Mouse (Mus musculus): ENCODE results near the gene Frmd8. TPM values are rescaled to one million over a fixed set of nuclear protein-coding genes. Genes with fewer than 3 reads are reported as not detected.

Frmd8 gene
- total RNA-seq, 1 experiment: 35.7 TPM

DNA sequence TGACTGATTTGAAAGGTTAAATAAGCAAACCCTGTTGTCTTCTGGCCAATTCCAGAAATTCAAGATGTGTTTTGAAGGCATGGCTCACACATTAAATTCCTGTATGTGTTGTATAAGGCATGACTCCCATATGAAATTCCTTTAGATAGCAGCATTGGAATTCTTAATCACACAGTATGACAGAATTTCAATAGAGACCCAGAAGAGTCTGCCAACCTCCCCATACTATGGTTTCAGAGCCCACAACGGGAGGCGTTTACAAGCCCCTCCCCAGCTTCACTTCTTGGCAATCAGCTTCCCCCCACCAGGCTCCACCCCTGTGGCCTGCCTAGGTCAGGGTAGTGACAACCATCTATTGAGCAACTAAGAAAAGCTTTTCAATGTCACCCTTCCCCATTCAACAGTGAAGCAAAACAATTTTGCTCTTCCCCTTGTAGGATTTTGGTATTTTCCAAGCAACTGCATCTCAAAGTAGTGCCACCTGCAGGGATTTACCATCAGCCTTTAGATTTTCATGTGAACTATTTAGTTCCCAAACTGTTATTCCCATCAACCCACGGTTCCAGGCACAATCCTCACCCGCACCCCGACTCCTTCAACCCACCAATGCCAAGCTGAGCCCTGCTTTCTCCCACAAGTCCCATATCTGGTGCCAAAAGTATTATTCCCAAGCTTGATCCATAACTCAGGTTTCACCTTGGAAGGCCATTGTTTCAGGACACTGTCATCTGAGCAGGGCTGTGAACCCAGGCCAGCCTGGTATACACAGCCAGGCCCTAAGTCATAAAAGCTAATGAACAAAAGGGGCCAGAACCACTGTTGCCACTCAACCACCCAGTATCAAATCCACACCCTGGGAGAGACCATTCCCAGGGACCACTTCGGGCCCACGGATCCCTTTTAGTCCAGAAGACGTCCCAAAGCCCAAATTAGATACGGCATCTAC, 32.0 kb downstream of the Frmd8 start:
- Histone ChIP-seq H3K9ac (ENCODE audit: insufficient read depth, low read depth, low read length, poor library complexity, severe bottlenecking) (peak overlapping the region; percentile 91), H3K4me1 (ENCODE audit: control insufficient read depth in 2 of 2, insufficient read depth in 2 of 2, low read length in 2 of 2, poor library complexity in 1 of 2) (peaks cover 2 to 14% of the 10 kb centered on the region in 2 experiments; a peak in 2 of 4 replicates)
- TF ChIP-seq ZNF384 (IDR thresholded peaks at IDR 0.05; ENCODE audit: low read depth, low read length) (no peak), HCFC1 (IDR thresholded peaks at IDR 0.05; ENCODE audit: borderline replicate concordance, insufficient read depth, low read length) (peak; percentile 54; the same call in 1 of the 2 replicates), CHD2 (IDR thresholded peaks at IDR 0.05; ENCODE audit: low read depth, low read length) (peak; percentile 55)

DNA sequence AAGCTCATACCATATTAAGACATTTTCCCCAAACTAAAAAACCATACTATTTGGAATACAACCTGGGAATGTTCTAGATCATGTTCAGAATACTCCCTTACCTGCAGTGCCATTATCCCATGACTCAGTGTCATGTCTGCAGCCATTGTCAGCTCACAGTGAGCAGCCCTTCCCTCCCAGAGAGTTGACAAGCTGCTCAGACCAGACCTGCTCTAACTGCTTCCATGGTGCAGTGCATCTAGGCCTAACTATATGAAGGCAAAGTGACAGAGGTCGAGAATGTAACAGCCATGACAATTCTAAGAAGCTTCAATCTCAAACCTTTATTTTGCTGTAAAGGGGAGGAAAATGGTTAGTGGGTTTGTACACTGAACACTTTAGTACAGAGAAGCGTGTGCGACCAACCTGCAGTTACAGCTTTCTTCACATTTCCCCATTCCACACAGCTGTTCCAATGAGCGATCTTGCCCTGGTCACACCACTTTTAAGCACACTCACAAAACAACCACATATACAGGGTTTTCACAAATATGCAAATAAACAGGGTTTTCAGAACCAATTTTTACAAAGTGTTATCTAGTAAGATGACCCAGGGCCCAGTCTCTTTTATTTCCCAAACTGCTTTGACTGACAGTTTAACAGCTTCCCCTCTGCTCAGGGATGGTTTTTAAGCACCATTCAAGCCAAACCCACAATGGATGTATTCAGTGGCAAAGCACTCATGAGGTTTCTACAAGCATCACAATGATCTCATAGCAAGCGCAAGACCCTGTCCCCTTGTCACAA, 32.9 kb downstream of the Frmd8 start:
- peak overlapping the region in 1 of 2 experiments; percentile 70; a peak in 2 of 4 replicates for H3K4me3 ChIP-seq (ENCODE audit: insufficient read depth in 1 of 2, low read depth in 1 of 2, low read length in 2 of 2, poor library complexity in 1 of 2, severe bottlenecking in 1 of 2)
- H3K9ac ChIP-seq (ENCODE audit: insufficient read depth, low read depth, low read length, poor library complexity, severe bottlenecking): 0 out of 2 replicates have a peak overlapping the region, but pooled peaks have one; percentile 2
- TF ChIP-seq HCFC1 (IDR thresholded peaks at IDR 0.05; ENCODE audit: borderline replicate concordance, insufficient read depth, low read length) (no peak), ZNF384 (IDR thresholded peaks at IDR 0.05; ENCODE audit: low read depth, low read length) (no peak), ZC3H11A (IDR thresholded peaks at IDR 0.05; ENCODE audit: borderline replicate concordance, low read depth, low read length) (no peak), CHD2 (IDR thresholded peaks at IDR 0.05; ENCODE audit: low read depth, low read length) (no peak), MAFK (IDR thresholded peaks at IDR 0.05; ENCODE audit: insufficient read depth, low read depth, low read length) (no peak)
- no peaks in the 10 kb centered on the region for H3K9me3 ChIP-seq (ENCODE audit: control insufficient read depth, insufficient read depth, low read depth, low read length)
- peaks cover 7% of the 10 kb centered on the region; the same call in 1 of the 2 replicates for H3K36me3 ChIP-seq (ENCODE audit: control insufficient read depth, insufficient read depth, low read length, poor library complexity, severe bottlenecking)
- H3K4me1 ChIP-seq (ENCODE audit: control insufficient read depth in 2 of 2, insufficient read depth in 2 of 2, low read length in 2 of 2, poor library complexity in 1 of 2): peaks cover 8 to 10% of the 10 kb centered on the region in 2 experiments
- in situ Hi-C loops (cut with MboI; ENCODE audit: low sequenced_read_pairs in 2 of 2, unreplicated experiment in 2 of 2): loop anchor here (5.0 to 10.0 kb wide), 2 partner anchors 35 to 47 kb away; no protein-coding TSS in a partner anchor
- no peak for DNase-seq (ENCODE audit: low read depth, low spot score)
- H3K27ac ChIP-seq (ENCODE audit: insufficient read depth, low read depth, low read length, poor library complexity, severe bottlenecking): peak overlapping the region; percentile 91

More for the DNA sequence above, 32.0 kb downstream of the Frmd8 start:
- H3K4me3 ChIP-seq (ENCODE audit: insufficient read depth in 1 of 2, low read depth in 1 of 2, low read length in 2 of 2, poor library complexity in 1 of 2, severe bottlenecking in 1 of 2): peak overlapping the region; percentile 43 to 70
- no peak for DNase-seq (ENCODE audit: low read depth, low spot score)
- peak overlapping the region; percentile 100 for H3K27ac ChIP-seq (ENCODE audit: insufficient read depth, low read depth, low read length, poor library complexity, severe bottlenecking)
- no peaks in the 10 kb centered on the region for H3K9me3 ChIP-seq (ENCODE audit: control insufficient read depth, insufficient read depth, low read depth, low read length)
- in situ Hi-C loops (cut with MboI; ENCODE audit: low sequenced_read_pairs in 2 of 2, unreplicated experiment in 2 of 2): loop anchor here (5.0 to 10.0 kb wide), 2 partner anchors 36 to 48 kb away; no protein-coding TSS in a partner anchor
- H3K36me3 ChIP-seq (ENCODE audit: control insufficient read depth, insufficient read depth, low read length, poor library complexity, severe bottlenecking): peaks cover 7% of the 10 kb centered on the region; the same call in 1 of the 2 replicates

DNA sequence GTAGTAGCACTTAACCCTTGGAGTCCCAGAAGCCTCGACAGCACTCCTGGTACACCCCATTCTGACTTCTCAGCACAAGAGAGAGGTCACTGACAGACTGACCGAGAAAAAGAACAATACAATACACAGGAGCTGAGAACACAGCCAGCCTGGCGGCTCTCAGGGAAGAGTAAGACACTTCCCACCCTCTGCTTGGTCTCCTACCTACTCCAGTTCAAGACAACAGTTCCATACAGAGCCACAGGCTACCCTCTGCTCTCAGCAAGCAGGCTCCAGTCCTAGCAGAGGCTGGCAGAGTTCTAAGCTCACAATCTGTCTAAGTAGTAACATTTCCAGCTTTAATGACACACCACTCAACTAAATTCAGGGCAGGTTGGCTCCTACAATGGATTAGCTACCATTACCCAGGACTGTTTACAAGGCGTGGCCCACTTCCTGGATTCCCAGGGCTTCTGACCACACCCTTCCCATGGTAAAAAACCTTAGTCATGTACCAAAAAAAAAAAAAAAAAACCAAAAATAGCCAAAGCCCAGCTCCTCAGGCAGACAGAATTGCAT, 33.6 kb downstream of the Frmd8 start:
- no peak for DNase-seq (ENCODE audit: low read depth, low spot score)
- in situ Hi-C loops (cut with MboI; ENCODE audit: low sequenced_read_pairs in 2 of 2, unreplicated experiment in 2 of 2): loop anchor here (5.0 to 10.0 kb wide), 2 partner anchors 34 to 47 kb away; no protein-coding TSS in a partner anchor
- H3K4me1 ChIP-seq (ENCODE audit: control insufficient read depth in 2 of 2, insufficient read depth in 2 of 2, low read length in 2 of 2, poor library complexity in 1 of 2): peaks cover 9 to 13% of the 10 kb centered on the region in 2 experiments
- H3K9ac ChIP-seq (ENCODE audit: insufficient read depth, low read depth, low read length, poor library complexity, severe bottlenecking): no peak overlapping the region
- TF ChIP-seq CHD2 (IDR thresholded peaks at IDR 0.05; ENCODE audit: low read depth, low read length): peak; percentile 1
- no peak for TF ChIP-seq HCFC1 (IDR thresholded peaks at IDR 0.05; ENCODE audit: borderline replicate concordance, insufficient read depth, low read length)
- peak; percentile 94 for TF ChIP-seq ZNF384 (IDR thresholded peaks at IDR 0.05; ENCODE audit: low read depth, low read length)
- TF ChIP-seq MAFK (IDR thresholded peaks at IDR 0.05; ENCODE audit: insufficient read depth, low read depth, low read length): peak; percentile 75
- TF ChIP-seq ZC3H11A (IDR thresholded peaks at IDR 0.05; ENCODE audit: borderline replicate concordance, low read depth, low read length): no peak
- H3K4me3 ChIP-seq (ENCODE audit: insufficient read depth in 1 of 2, low read depth in 1 of 2, low read length in 2 of 2, poor library complexity in 1 of 2, severe bottlenecking in 1 of 2): peak overlapping the region in 1 of 2 experiments; percentile 17; a peak in 1 of 4 replicates
- H3K9me3 ChIP-seq (ENCODE audit: control insufficient read depth, insufficient read depth, low read depth, low read length): no peaks in the 10 kb centered on the region
- H3K36me3 ChIP-seq (ENCODE audit: control insufficient read depth, insufficient read depth, low read length, poor library complexity, severe bottlenecking): peaks cover 7% of the 10 kb centered on the region; the same call in 1 of the 2 replicates
- peak overlapping the region; percentile 91 for H3K27ac ChIP-seq (ENCODE audit: insufficient read depth, low read depth, low read length, poor library complexity, severe bottlenecking)

GRCm38 (mm10) chr19:5840890-5841388, 34.1 kb downstream of the Frmd8 start:
- in situ Hi-C loops (cut with MboI; ENCODE audit: low sequenced_read_pairs in 2 of 2, unreplicated experiment in 2 of 2): loop anchor here (5.0 to 10.0 kb wide), 2 partner anchors 34 to 46 kb away; no protein-coding TSS in a partner anchor
- Histone ChIP-seq H3K27ac (ENCODE audit: insufficient read depth, low read depth, low read length, poor library complexity, severe bottlenecking) (peak overlapping the region; percentile 91), H3K9me3 (ENCODE audit: control insufficient read depth, insufficient read depth, low read depth, low read length) (no peaks in the 10 kb centered on the region), H3K4me3 (ENCODE audit: insufficient read depth in 1 of 2, low read depth in 1 of 2, low read length in 2 of 2, poor library complexity in 1 of 2, severe bottlenecking in 1 of 2) (no peak overlapping the region; a peak in 1 of 4 replicates), H3K4me1 (ENCODE audit: control insufficient read depth in 2 of 2, insufficient read depth in 2 of 2, low read length in 2 of 2, poor library complexity in 1 of 2) (peaks cover 10 to 15% of the 10 kb centered on the region in 2 experiments), H3K36me3 (ENCODE audit: control insufficient read depth, insufficient read depth, low read length, poor library complexity, severe bottlenecking) (peaks cover 7% of the 10 kb centered on the region; the same call in 1 of the 2 replicates), H3K9ac (ENCODE audit: insufficient read depth, low read depth, low read length, poor library complexity, severe bottlenecking) (no peak overlapping the region; the same call in 1 of the 2 replicates)
- no peak for DNase-seq (ENCODE audit: low read depth, low spot score)
- TF ChIP-seq MAFK (IDR thresholded peaks at IDR 0.05; ENCODE audit: insufficient read depth, low read depth, low read length) (no peak), CHD2 (IDR thresholded peaks at IDR 0.05; ENCODE audit: low read depth, low read length) (peak; percentile 6; the same call in 1 of the 2 replicates)
